Mouse (Mus musculus): ENCODE measurements around the gene Prc1. TPM values are rescaled to one million over a fixed set of nuclear protein-coding genes. Genes with fewer than 3 reads are reported as not detected.

The Prc1 gene
- polyA plus RNA-seq, 1 experiment: 80.6 TPM

GRCm38 (mm10) chr7:80346830-80347229 is 52.6 kb downstream of the Prc1 start:
- TF ChIP-seq CTCF (IDR thresholded peaks at IDR 0.05; ENCODE audit: borderline replicate concordance, control insufficient read depth, extremely low read depth, insufficient read depth, low read length, poor library complexity): no peak
- TF ChIP-seq POLR2A (IDR thresholded peaks at IDR 0.05; ENCODE audit: control insufficient read depth, extremely low read depth, insufficient read depth, low read length, poor library complexity): no peak
- Histone ChIP-seq H3K36me3 (ENCODE audit: control insufficient read depth, insufficient read depth, low read length) (peaks cover 17% of the 10 kb centered on the region), H3K27ac (ENCODE audit: control insufficient read depth, insufficient read depth, low read length) (no peak overlapping the region), H3K4me3 (ENCODE audit: control insufficient read depth, insufficient read depth, low read length) (no peak overlapping the region), H3K4me1 (replicated peaks; ENCODE audit: control insufficient read depth, insufficient read depth, low read length) (peaks cover 5% of the 10 kb centered on the region; the same call in 1 of the 2 replicates), H3K27me3 (ENCODE audit: control insufficient read depth, insufficient read depth, low read length) (no peaks in the 10 kb centered on the region)
- DNase-seq: no peak
- WGBS: 94% methylated on average over 5 of the region's 5 CpGs

GRCm38 (mm10) chr7:80347670-80348586 is 53.7 kb downstream of the Prc1 start:
- TF ChIP-seq POLR2A (IDR thresholded peaks at IDR 0.05; ENCODE audit: control insufficient read depth, extremely low read depth, insufficient read depth, low read length, poor library complexity) (no peak), CTCF (IDR thresholded peaks at IDR 0.05; ENCODE audit: borderline replicate concordance, control insufficient read depth, extremely low read depth, insufficient read depth, low read length, poor library complexity) (no peak)
- Histone ChIP-seq H3K27ac (ENCODE audit: control insufficient read depth, insufficient read depth, low read length) (no peak overlapping the region), H3K4me1 (replicated peaks; ENCODE audit: control insufficient read depth, insufficient read depth, low read length) (peaks cover 5% of the 10 kb centered on the region; the same call in 1 of the 2 replicates), H3K4me3 (ENCODE audit: control insufficient read depth, insufficient read depth, low read length) (no peak overlapping the region), H3K27me3 (ENCODE audit: control insufficient read depth, insufficient read depth, low read length) (no peaks in the 10 kb centered on the region), H3K36me3 (ENCODE audit: control insufficient read depth, insufficient read depth, low read length) (peaks cover 18% of the 10 kb centered on the region)
- DNase-seq: no peak
- 92% methylated on average over 13 of the region's 13 CpGs for whole genome bisulfite sequencing

GRCm38 (mm10) chr7:80350808-80351207 is 56.6 kb downstream of the Prc1 start:
- Histone ChIP-seq H3K27me3 (ENCODE audit: control insufficient read depth, insufficient read depth, low read length) (no peaks in the 10 kb centered on the region), H3K36me3 (ENCODE audit: control insufficient read depth, insufficient read depth, low read length) (peaks cover 26% of the 10 kb centered on the region), H3K4me1 (replicated peaks; ENCODE audit: control insufficient read depth, insufficient read depth, low read length) (no peaks in the 10 kb centered on the region), H3K27ac (ENCODE audit: control insufficient read depth, insufficient read depth, low read length) (no peak overlapping the region), H3K4me3 (ENCODE audit: control insufficient read depth, insufficient read depth, low read length) (no peak overlapping the region)
- TF ChIP-seq CTCF (IDR thresholded peaks at IDR 0.05; ENCODE audit: borderline replicate concordance, control insufficient read depth, extremely low read depth, insufficient read depth, low read length, poor library complexity) (no peak), POLR2A (IDR thresholded peaks at IDR 0.05; ENCODE audit: control insufficient read depth, extremely low read depth, insufficient read depth, low read length, poor library complexity) (no peak)
- WGBS: 95% methylated on average over 2 of the region's 2 CpGs
- DNase-seq: no peak

- 97% methylated on average over 8 of the region's 8 CpGs for WGBS
- no peak overlapping the region for H3K4me3 ChIP-seq (ENCODE audit: control insufficient read depth, insufficient read depth, low read length)
- H3K27me3 ChIP-seq (ENCODE audit: control insufficient read depth, insufficient read depth, low read length): no peaks in the 10 kb centered on the region
- H3K36me3 ChIP-seq (ENCODE audit: control insufficient read depth, insufficient read depth, low read length): peaks cover 28% of the 10 kb centered on the region
- no peak for DNase-seq
- no peaks in the 10 kb centered on the region for H3K4me1 ChIP-seq (replicated peaks; ENCODE audit: control insufficient read depth, insufficient read depth, low read length)
- H3K27ac ChIP-seq (ENCODE audit: control insufficient read depth, insufficient read depth, low read length): no peak overlapping the region
- TF ChIP-seq POLR2A (IDR thresholded peaks at IDR 0.05; ENCODE audit: control insufficient read depth, extremely low read depth, insufficient read depth, low read length, poor library complexity) (no peak), CTCF (IDR thresholded peaks at IDR 0.05; ENCODE audit: borderline replicate concordance, control insufficient read depth, extremely low read depth, insufficient read depth, low read length, poor library complexity) (no peak)
Measured at GRCm38 (mm10) chr7:80352920-80353319, 58.7 kb downstream of the Prc1 start.

GRCm38 (mm10) chr7:80356351-80356750 is 62.1 kb downstream of the Prc1 start:
- TF ChIP-seq POLR2A (IDR thresholded peaks at IDR 0.05; ENCODE audit: control insufficient read depth, extremely low read depth, insufficient read depth, low read length, poor library complexity) (no peak), CTCF (IDR thresholded peaks at IDR 0.05; ENCODE audit: borderline replicate concordance, control insufficient read depth, extremely low read depth, insufficient read depth, low read length, poor library complexity) (no peak)

GRCm38 (mm10) chr7:80357156-80357555 is 62.9 kb downstream of the Prc1 start:
- WGBS: 92% methylated on average over 8 of the region's 8 CpGs
- Histone ChIP-seq H3K36me3 (ENCODE audit: control insufficient read depth, insufficient read depth, low read length) (peaks cover 42% of the 10 kb centered on the region), H3K4me3 (ENCODE audit: control insufficient read depth, insufficient read depth, low read length) (no peak overlapping the region), H3K27me3 (ENCODE audit: control insufficient read depth, insufficient read depth, low read length) (no peaks in the 10 kb centered on the region), H3K27ac (ENCODE audit: control insufficient read depth, insufficient read depth, low read length) (no peak overlapping the region), H3K4me1 (replicated peaks; ENCODE audit: control insufficient read depth, insufficient read depth, low read length) (no peaks in the 10 kb centered on the region)
- TF ChIP-seq CTCF (IDR thresholded peaks at IDR 0.05; ENCODE audit: borderline replicate concordance, control insufficient read depth, extremely low read depth, insufficient read depth, low read length, poor library complexity) (no peak), POLR2A (IDR thresholded peaks at IDR 0.05; ENCODE audit: control insufficient read depth, extremely low read depth, insufficient read depth, low read length, poor library complexity) (no peak)
- no peak for DNase-seq

More at GRCm38 (mm10) chr7:80356351-80356750, 62.1 kb downstream of the Prc1 start:
- WGBS: 93% methylated on average over 13 of the region's 13 CpGs
- DNase-seq: no peak
- Histone ChIP-seq H3K27me3 (ENCODE audit: control insufficient read depth, insufficient read depth, low read length) (no peaks in the 10 kb centered on the region), H3K27ac (ENCODE audit: control insufficient read depth, insufficient read depth, low read length) (no peak overlapping the region), H3K36me3 (ENCODE audit: control insufficient read depth, insufficient read depth, low read length) (peaks cover 38% of the 10 kb centered on the region), H3K4me1 (replicated peaks; ENCODE audit: control insufficient read depth, insufficient read depth, low read length) (no peaks in the 10 kb centered on the region), H3K4me3 (ENCODE audit: control insufficient read depth, insufficient read depth, low read length) (no peak overlapping the region)

Data from thymus, adult 2 months (tissue).